Mouse (Mus musculus): ENCODE measurements around the gene Tmem30c. TPM values are rescaled to one million over a fixed set of nuclear protein-coding genes. Genes with fewer than 3 reads are reported as not detected.

The Tmem30c gene
- polyA plus RNA-seq, 2 experiments: not detected

DNA sequence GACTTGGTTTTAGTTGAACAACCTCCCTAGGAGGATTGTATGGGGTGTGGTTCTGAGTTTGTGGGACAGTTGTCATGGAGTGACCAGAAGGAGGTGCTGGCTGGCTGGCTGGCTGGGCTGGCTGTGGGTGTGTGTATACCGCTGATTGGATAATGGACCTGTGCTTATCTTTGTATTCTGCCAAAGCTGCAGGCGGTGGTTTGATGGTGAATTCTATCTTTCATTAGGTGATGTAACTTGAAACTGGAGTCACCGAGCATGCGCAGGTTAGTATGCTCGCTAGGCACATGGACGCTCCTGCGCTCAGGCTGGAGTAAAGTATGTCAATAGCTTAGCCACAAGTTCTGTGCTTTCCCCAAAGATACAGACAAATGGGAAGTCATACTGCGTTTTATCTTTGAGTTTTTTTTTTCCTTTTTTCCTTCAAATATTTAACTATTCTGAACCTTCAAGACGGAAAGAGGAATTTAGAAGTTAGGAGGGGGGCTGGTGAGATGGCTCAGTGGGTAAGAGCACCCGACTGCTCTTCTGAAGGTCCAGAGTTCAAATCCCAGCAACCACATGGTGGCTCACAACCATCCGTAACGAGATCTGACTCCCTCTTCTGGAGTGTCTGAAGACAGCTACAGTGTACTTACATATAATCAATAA is 13.6 kb downstream of the Tmem30c start:
- ATAC-seq (ENCODE audit: insufficient read depth) (no peak), DNase-seq (ENCODE audit: low read depth in 3 of 3, low spot score in 3 of 3) (no peak)
- H3K9me3 ChIP-seq (ENCODE audit: control insufficient read depth, low read length): no peaks in the 10 kb centered on the region
- no peaks in the 10 kb centered on the region for H3K27me3 ChIP-seq (ENCODE audit: control insufficient read depth, insufficient read depth, low read length)
- WGBS (ENCODE audit: insufficient replicate concordance): 63% methylated on average over 10 of the region's 12 CpGs
- no peak overlapping the region for H3K9ac ChIP-seq (replicated peaks)
- no peak overlapping the region for H3K4me3 ChIP-seq (ENCODE audit: insufficient read depth in 1 of 2, low read depth in 2 of 2, low read length in 2 of 2)
- TF ChIP-seq CTCF (IDR thresholded peaks at IDR 0.05; ENCODE audit: low read depth) (no peak), EP300 (IDR thresholded peaks at IDR 0.05; ENCODE audit: low read depth) (no peak)
- no peak overlapping the region for H3K27ac ChIP-seq
- H3K4me2 ChIP-seq (ENCODE audit: low read depth): no peak overlapping the region
- no peaks in the 10 kb centered on the region for H3K36me3 ChIP-seq (replicated peaks; ENCODE audit: control insufficient read depth, insufficient read depth, low read depth)
- H3K4me1 ChIP-seq (replicated peaks; ENCODE audit: control insufficient read depth in 2 of 2, insufficient read depth in 2 of 2, low read length in 1 of 2): no peaks in the 10 kb centered on the region

GRCm38 (mm10) chr16:57269751-57270150 is 22.9 kb downstream of the Tmem30c start:
- TF ChIP-seq EP300 (IDR thresholded peaks at IDR 0.05; ENCODE audit: low read depth) (no peak), CTCF (IDR thresholded peaks at IDR 0.05; ENCODE audit: low read depth) (no peak)
- H3K9ac ChIP-seq (replicated peaks): no peak overlapping the region
- DNase-seq (ENCODE audit: low read depth in 3 of 3, low spot score in 3 of 3): no peak
- no peak overlapping the region for H3K4me3 ChIP-seq (ENCODE audit: insufficient read depth in 1 of 2, low read depth in 2 of 2, low read length in 2 of 2)
- no peaks in the 10 kb centered on the region for H3K9me3 ChIP-seq (ENCODE audit: control insufficient read depth, low read length)
- ATAC-seq (ENCODE audit: insufficient read depth): no peak
- H3K4me2 ChIP-seq (ENCODE audit: low read depth): no peak overlapping the region
- H3K4me1 ChIP-seq (replicated peaks; ENCODE audit: control insufficient read depth in 2 of 2, insufficient read depth in 2 of 2, low read length in 1 of 2): no peaks in the 10 kb centered on the region
- H3K27me3 ChIP-seq (ENCODE audit: control insufficient read depth, insufficient read depth, low read length): no peaks in the 10 kb centered on the region
- WGBS (ENCODE audit: insufficient replicate concordance): 81% methylated on average over 13 of the region's 13 CpGs
- H3K36me3 ChIP-seq (replicated peaks; ENCODE audit: control insufficient read depth, insufficient read depth, low read depth): no peaks in the 10 kb centered on the region
- no peak overlapping the region for H3K27ac ChIP-seq

DNA sequence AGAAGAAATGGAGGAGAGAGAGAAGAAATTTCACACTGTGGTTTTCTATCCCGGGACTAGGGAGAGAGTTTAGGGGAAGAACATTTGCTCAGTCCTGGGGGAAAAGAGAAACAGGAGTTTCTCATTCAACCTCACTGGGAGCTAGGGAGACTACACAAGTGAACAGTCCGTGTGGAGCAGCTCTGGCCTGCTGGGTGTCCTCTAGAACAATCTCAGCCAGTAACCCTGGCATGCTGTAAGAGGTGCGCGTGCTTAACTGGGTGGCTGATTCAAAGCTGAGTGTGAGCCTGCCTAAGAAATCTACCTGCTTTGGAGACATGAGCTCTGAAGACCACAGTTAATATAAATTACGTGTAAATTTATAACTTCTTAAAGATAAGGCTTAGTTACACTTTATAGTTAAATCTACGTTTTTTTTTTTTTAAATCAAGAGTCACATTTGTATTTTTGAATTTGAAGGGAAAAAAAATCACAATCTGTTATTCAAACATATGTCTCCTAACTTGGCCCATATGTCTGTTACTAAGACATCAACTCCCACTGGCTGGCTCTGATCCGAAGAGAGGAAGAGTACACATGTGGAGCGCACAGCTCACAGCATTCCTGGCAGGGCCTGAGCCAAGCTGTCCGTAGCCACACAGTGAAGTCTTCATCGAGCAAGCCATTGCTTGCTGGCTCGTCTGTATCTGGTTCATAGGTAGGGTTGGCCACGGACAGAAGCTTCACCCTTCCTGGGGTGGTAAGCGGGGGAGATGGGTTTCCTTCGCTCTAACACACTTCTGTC is 24.4 kb downstream of the Tmem30c start:
- 68% methylated on average over 14 of the region's 14 CpGs for WGBS (ENCODE audit: insufficient replicate concordance)
- no peaks in the 10 kb centered on the region for H3K9me3 ChIP-seq (ENCODE audit: control insufficient read depth, low read length)
- no peak overlapping the region for H3K9ac ChIP-seq (replicated peaks)
- H3K27ac ChIP-seq: no peak overlapping the region
- no peaks in the 10 kb centered on the region for H3K27me3 ChIP-seq (ENCODE audit: control insufficient read depth, insufficient read depth, low read length)
- no peak for ATAC-seq (ENCODE audit: insufficient read depth)
- H3K4me2 ChIP-seq (ENCODE audit: low read depth): no peak overlapping the region
- TF ChIP-seq CTCF (IDR thresholded peaks at IDR 0.05; ENCODE audit: low read depth) (no peak), EP300 (IDR thresholded peaks at IDR 0.05; ENCODE audit: low read depth) (no peak)
- no peak for DNase-seq (ENCODE audit: low read depth in 3 of 3, low spot score in 3 of 3)
- H3K4me3 ChIP-seq (ENCODE audit: insufficient read depth in 1 of 2, low read depth in 2 of 2, low read length in 2 of 2): no peak overlapping the region
- no peaks in the 10 kb centered on the region for H3K4me1 ChIP-seq (replicated peaks; ENCODE audit: control insufficient read depth in 2 of 2, insufficient read depth in 2 of 2, low read length in 1 of 2)
- no peaks in the 10 kb centered on the region for H3K36me3 ChIP-seq (replicated peaks; ENCODE audit: control insufficient read depth, insufficient read depth, low read depth)

- Histone ChIP-seq H3K36me3 (replicated peaks; ENCODE audit: control insufficient read depth, insufficient read depth, low read depth) (no peaks in the 10 kb centered on the region), H3K9me3 (ENCODE audit: control insufficient read depth, low read length) (no peaks in the 10 kb centered on the region), H3K4me1 (replicated peaks; ENCODE audit: control insufficient read depth in 2 of 2, insufficient read depth in 2 of 2, low read length in 1 of 2) (no peaks in the 10 kb centered on the region), H3K4me3 (ENCODE audit: insufficient read depth in 1 of 2, low read depth in 2 of 2, low read length in 2 of 2) (no peak overlapping the region), H3K27ac (no peak overlapping the region), H3K4me2 (ENCODE audit: low read depth) (no peak overlapping the region), H3K27me3 (ENCODE audit: control insufficient read depth, insufficient read depth, low read length) (no peaks in the 10 kb centered on the region), H3K9ac (replicated peaks) (no peak overlapping the region)
- no peak for ATAC-seq (ENCODE audit: insufficient read depth)
- DNase-seq (ENCODE audit: low read depth in 3 of 3, low spot score in 3 of 3): no peak
- WGBS (ENCODE audit: insufficient replicate concordance): 4% methylated on average over 1 of the region's 1 CpGs
- TF ChIP-seq CTCF (IDR thresholded peaks at IDR 0.05; ENCODE audit: low read depth) (no peak), EP300 (IDR thresholded peaks at IDR 0.05; ENCODE audit: low read depth) (no peak)
Measured at GRCm38 (mm10) chr16:57267068-57267467, 25.6 kb downstream of the Tmem30c start.

DNA sequence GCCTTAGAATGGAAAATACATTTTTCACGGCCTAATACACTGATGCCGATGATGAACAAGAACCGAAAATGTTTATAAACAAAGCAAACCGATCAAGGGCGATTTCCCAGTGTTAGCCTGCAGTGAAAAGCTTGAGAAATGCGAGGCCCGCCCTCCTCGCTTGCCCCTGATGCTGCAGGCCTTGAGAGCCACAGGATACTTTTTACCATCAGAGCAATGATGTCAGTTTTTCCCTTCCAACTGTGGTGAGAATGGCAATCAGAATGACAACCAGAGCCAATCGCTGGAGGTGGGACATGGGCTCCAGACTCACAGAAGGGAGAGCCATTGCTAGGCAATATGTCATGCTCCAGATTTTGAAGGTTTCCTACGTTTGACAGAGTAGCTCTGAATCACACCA is 32.5 kb downstream of the Tmem30c start:
- no peaks in the 10 kb centered on the region for H3K9me3 ChIP-seq (ENCODE audit: control insufficient read depth, low read length)
- TF ChIP-seq EP300 (IDR thresholded peaks at IDR 0.05; ENCODE audit: low read depth) (no peak), CTCF (IDR thresholded peaks at IDR 0.05; ENCODE audit: low read depth) (no peak)
- H3K9ac ChIP-seq (replicated peaks): no peak overlapping the region
- H3K4me3 ChIP-seq (ENCODE audit: insufficient read depth in 1 of 2, low read depth in 2 of 2, low read length in 2 of 2): no peak overlapping the region
- no peaks in the 10 kb centered on the region for H3K4me1 ChIP-seq (replicated peaks; ENCODE audit: control insufficient read depth in 2 of 2, insufficient read depth in 2 of 2, low read length in 1 of 2)
- no peak overlapping the region for H3K27ac ChIP-seq
- DNase-seq (ENCODE audit: low read depth in 3 of 3, low spot score in 3 of 3) (no peak), ATAC-seq (ENCODE audit: insufficient read depth) (no peak)
- 70% methylated on average over 10 of the region's 10 CpGs for WGBS (ENCODE audit: insufficient replicate concordance)
- H3K36me3 ChIP-seq (replicated peaks; ENCODE audit: control insufficient read depth, insufficient read depth, low read depth): no peaks in the 10 kb centered on the region
- no peaks in the 10 kb centered on the region for H3K27me3 ChIP-seq (ENCODE audit: control insufficient read depth, insufficient read depth, low read length)
- H3K4me2 ChIP-seq (ENCODE audit: low read depth): no peak overlapping the region
